Mouse (Mus musculus) C2C12 (cell line): Measurements from ENCODE around the gene Tada2b.

Source experiments
- CEBPB ChIP-seq: IDR thresholded peaks from one replicate; pipeline ENCODE4 v1.6.1; 2011; ENCODE audit warnings: low read depth, mild to moderate bottlenecking, control low read depth, moderate library complexity
- CTCF ChIP-seq: IDR thresholded peaks from one replicate; pipeline ENCODE4 v1.5.1; 2011; ENCODE audit not compliant: control insufficient read depth, insufficient read depth, insufficient read length
- FOSL1 ChIP-seq: IDR thresholded peaks from one replicate; pipeline ENCODE4 v1.8.0; 2011; ENCODE audit warnings: mild to moderate bottlenecking, low read length; ENCODE audit not compliant: poor library complexity, insufficient read depth, severe bottlenecking
- MAX ChIP-seq: IDR thresholded peaks from one replicate; pipeline ENCODE4 v1.6.1; 2011; ENCODE audit warnings: mild to moderate bottlenecking, control low read depth
- MYOD1 ChIP-seq: IDR thresholded peaks from one replicate; pipeline ENCODE4 v1.6.1; 2011; ENCODE audit warnings: low read depth; ENCODE audit not compliant: control insufficient read depth, insufficient read length
- MYOG ChIP-seq: IDR thresholded peaks from one replicate; pipeline ENCODE4 v1.6.1; 2011; ENCODE audit not compliant: control insufficient read depth, insufficient read length; ENCODE audit errors: extremely low read depth
- USF1 ChIP-seq: IDR thresholded peaks from one replicate; pipeline ENCODE4 v1.6.1; 2011; ENCODE audit warnings: low read depth, mild to moderate bottlenecking, control low read depth, moderate library complexity

DNA sequence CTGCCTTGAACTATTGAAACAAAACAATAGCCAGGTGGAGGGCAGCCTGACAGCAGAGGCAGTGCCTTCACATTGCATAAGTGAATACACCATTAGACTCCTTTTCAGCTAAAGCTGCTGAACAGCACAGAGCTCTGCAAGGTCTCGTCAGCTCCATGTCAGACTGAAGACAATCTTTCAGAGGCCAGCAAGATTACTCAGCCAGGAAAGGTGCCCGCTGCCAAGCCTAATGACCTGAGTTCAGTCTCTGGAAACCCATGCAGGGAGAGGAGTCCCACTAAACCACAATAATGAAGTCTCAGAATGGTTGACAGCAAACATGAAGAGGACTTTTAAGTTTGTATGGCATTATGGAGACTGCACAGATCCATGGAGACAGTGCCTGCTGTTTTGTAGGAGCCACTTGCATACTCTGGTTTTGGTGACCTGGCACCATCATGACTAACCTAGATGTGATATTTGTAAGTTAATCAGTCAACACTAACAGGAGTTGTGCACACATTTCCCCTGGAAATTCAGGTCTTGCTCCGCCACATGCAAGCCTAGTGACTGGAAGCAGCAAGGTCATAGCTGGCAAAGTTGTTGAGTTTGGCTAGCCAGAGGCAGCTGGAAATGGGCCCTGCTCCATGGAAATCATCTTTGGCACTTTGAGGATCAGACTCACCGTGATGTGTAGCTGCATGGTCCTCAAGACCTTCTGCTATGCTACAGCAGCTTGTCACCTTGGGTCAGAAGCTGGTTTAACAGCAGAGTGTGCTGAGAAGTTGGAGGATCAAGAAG lies 11.0 kb downstream of the Tada2b start:
- no peak for TF ChIP-seq MAX
- no peak for TF ChIP-seq CTCF
- TF ChIP-seq MYOG: no peak
- TF ChIP-seq FOSL1: no peak
- TF ChIP-seq CEBPB: no peak
- no peak for TF ChIP-seq USF1
- no peak for TF ChIP-seq MYOD1
